Mouse (Mus musculus) layer of hippocampus, adult 11-12 months (tissue): ENCODE data around the gene Farp2.
"Not testable (repeated sequence)": the region's sequence is repeated elsewhere in the genome, so short reads cannot be mapped to it uniquely, and the experiment has no call there.

ENCODE experiments used
- DNase-seq: peaks from one replicate; pipeline ENCODE4 v3.0.0; 2022; ENCODE audit warnings: low spot score

Gene Farp2

DNA sequence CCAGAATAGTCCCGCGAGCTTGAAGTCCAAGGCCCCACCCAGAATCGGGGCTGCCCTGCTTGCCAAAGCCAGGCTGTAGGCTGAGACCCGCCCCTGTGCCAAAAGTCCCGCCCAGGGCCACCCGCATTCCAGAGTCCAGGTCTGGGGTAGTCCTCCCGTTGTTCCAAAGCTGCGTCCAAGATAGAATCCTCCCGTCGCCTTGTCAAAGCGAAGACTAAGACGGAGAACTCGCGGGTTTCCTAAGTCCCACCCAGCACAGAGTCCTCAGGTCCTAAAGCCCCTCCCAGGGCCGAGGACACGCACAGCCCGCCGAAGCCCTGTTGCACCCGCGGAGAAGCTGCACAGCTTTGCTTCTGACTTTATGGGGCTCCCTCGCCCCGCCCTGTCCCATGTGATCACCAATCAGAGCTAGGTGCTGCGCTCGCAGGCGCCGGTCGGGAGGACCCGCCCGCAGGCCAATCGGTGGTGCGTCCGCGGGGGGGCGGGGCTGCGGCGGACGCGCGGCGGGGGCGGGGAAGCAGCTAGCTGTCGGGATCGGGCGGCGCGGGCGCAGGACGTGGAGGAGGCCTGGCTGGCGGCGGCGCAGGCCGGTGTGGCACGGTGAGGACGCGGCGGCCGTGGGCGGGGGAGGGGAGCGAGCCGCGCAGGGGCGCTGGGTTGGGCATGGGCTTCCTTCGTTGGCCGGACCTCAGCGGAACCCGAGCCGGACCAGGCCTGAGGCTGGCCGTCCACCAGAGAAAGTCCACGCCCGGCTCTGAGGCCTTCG lies at the start of gene Farp2:
Gene Farp2, plus strand, starts transcription at position 495 of the 766 bp plus-strand sequence.
- DNase-seq = peak; percentile 92

DNA sequence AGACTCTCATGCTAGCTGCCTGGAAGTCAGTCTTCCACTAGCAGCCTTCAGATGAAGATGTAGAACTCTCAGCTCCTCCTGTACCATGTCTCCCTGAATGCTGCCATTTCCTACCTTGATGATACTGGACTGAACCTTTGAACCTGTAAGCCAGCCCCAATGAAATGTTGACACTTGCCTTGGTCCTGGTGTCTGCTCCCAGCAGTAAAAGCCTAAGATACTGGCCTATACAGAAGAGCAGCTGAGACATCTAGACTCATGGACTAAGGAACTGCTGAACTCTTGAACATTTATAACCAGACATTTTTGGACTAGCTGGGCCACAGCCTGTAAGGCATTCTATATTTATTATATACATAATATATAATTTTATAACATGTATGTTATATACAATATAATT lies 46.8 kb upstream of the Farp2 start:
- no peak for DNase-seq

DNA sequence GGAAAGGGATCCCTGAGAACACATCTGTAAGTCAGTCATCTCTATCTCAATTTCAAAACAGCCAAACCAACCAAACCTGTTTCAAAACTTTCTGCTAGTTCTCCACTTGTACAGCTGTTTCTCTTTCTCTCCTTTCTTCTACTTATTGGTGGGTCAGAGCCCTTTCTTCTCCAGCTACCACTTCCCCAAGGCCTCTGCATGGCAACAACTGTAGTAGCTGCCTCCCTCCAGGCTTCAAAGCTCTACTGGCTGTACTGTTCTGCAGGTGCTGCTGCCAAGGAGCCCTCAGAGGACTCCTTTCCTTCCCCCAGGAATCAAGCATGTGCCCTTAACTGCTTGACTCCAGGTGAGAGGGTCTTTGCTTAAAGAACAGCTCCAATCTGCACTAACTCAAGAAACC lies 46.1 kb upstream of the Farp2 start:
- no peak for DNase-seq

DNA sequence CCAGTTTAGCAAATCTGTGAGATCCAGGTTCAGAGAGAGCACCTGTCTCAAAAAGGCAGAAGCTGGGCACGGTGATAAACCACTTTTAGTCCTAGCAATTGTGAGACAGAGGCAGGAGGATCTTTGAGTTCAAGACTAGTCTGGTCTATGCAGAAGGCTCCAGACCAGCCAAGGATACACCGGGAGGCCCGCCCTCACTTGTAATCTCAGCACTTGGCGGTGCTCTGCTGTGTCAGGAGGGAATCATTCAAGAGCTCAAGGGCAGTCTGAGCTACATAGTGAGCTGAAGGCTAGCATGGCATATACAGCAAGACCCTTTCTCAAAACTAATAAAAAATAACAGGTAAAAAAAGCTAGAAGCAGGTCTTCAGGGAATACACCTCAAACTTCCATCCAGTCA lies 43.3 kb upstream of the Farp2 start:
- no peak for DNase-seq

DNA sequence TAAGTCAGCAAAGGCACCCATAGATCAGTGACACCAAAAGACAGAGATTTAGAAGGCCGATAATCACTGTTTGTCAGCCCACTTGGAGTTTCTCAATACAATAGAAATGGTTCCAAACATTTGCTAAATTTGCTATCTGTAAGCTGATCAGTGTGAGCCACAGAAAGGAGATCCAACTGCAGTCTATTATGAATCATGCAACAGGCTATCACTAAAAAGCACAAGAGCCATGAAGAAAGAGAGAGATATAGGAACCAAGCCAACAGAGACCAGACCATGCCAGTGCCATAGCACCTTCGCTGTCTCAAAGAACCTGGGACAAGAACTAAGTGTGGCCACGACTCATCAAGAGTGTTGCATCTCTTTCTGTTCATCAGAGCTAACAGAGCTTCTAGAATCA lies 36.2 kb upstream of the Farp2 start:
- DNase-seq = no peak

DNA sequence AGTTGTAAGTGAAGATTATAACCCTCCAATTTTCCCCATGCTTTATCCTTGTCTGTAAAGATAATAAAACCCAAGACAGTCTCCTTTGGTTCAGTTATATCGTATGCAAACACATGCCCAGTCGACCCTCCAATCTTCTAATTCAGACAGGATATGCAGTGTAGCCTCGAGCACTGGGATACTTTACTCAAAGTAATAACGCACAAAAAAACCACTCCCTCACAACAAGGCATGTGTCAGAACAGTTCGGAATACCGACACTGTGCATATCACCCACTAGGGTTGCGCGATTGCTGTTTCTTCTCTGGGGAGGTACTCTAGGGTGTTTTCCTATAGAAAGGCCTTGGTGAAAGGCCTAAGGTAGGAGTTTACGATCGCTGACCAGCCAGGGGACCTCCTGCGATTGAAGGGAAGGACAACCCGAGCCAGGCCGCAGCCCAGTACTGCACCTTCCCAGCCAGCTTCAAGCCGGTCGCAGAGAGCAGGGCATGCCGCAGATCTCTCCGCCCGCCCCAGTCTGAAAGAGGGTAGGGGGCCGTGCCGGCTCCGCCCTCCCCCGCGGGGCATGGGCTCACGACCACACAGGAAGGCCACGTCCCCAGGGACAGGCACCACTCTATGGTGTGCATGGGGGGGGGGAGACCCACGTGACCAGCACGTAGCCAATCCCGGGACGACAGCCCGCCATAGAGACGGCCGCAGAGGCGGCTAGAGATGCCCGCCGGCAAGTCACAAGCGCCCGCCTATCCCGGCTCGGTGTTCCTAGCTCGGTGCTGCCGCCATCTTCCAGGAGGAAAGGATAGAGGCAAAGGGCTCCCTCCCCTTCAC lies 33.9 kb upstream of the Farp2 start:
- DNase-seq = peak; percentile 98

DNA sequence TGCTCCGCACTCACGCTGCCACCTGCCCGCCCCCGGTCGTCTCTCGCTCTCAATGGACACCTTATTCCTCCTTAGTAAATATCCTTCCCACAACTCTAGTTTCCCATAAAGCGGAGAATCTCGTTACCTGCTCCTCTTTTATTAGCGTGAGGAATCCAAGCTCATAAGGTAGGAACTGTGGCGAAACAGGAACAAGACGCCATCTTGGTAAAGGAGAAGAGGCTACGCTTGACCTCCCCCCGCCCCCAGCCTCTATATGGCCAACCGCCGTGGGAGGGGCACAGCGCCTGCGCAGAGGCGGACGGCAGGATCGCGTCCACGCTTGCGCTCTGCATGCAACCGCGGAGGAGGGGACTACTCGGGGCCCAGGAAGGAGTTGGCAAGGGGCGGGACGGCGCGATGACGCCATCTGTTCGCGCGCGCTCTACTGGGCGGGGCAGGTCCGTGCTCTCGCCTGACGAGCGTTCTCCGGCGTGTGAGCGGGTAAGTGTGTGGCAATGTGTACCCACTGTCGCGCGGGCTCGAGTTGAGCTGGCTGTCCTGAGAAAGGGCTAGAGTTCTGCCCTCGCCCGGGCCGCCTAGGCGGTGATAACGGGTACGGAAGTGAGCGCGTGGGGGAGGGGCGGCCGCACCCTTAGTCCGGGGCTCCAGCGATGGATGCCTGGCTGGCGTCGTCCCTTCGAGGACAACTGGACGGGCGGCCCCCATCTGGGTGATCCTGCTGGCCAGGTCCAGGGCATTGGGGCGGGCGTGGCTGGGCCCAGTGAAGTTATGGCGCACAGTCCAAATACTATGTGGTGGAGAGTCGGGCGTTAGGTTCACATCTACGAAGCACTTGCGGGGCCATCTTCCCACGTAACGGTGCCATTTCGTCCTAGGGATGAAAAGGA lies 33.0 kb upstream of the Farp2 start, which contains the start of gene Hdlbp:
Gene Hdlbp, minus strand, starts transcription at position 230 of the 890 bp plus-strand sequence.
- DNase-seq = peak; percentile 99

DNA sequence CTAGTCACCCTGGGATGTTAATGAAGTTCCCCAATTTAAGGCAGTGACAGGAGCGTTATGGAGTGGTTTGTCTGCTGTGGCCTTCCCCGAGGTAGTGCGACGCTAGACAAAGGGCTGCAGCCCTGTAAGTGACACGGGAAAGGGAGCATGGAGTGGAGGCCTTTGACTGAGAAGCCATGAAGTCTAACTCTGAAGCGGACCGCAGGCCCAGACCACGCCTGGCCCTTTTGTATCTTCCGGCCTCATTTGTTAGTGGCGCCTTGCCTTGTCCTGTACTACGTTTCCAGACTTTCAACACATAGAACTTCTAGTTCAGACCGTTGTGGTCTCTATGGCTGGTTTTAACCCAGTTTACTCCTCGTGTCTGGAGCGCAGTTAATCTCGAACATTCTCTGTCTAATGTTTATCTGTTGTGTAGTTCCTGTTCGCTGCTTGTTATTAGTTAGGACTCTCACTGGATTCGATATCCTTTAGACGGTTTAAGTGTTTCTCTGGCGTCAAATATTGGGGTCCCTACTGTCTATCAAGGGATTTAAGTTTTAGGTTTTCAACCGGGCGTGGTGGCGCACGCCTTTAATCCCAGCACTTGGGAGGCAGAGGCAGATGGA lies 32.3 kb upstream of the Farp2 start:
- no peak for DNase-seq

DNA sequence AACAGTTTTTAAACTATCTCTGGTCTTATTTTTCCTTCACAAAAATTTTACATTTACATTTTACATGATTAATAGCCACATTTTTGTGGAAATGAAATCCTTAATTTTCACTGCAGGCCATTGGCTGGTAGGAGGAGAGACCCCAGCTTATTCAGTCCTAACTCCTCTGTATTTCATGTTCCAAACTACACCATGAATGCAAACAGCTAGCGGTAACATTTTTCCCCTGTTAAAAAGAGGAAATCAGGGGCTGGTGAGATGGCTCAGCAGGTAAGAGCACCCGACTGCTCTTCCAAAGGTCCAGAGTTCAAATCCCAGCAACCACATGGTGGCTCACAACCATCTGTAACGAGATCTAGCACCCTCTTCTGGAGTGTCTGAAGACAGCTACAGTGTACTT lies 25.6 kb upstream of the Farp2 start:
- DNase-seq = not testable (repeated sequence)

DNA sequence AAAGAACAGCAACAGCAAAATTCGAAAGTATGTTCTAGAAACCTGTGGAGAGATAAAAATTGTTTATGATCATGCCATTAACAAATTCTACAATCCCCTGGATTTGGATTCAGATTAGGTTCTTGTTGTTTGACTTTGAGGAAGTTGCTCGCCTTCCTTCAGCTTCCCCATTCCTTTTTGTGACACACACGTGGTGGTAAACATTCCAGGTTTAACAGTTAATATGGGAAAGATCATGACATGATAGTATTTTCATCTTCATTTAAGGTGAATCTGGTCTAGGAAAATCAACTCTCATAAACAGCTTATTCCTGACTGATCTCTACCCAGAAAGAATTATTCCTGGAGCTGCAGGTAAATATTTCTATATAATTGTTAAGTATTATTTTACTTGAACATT lies 16.6 kb upstream of the Farp2 start:
- no peak for DNase-seq

DNA sequence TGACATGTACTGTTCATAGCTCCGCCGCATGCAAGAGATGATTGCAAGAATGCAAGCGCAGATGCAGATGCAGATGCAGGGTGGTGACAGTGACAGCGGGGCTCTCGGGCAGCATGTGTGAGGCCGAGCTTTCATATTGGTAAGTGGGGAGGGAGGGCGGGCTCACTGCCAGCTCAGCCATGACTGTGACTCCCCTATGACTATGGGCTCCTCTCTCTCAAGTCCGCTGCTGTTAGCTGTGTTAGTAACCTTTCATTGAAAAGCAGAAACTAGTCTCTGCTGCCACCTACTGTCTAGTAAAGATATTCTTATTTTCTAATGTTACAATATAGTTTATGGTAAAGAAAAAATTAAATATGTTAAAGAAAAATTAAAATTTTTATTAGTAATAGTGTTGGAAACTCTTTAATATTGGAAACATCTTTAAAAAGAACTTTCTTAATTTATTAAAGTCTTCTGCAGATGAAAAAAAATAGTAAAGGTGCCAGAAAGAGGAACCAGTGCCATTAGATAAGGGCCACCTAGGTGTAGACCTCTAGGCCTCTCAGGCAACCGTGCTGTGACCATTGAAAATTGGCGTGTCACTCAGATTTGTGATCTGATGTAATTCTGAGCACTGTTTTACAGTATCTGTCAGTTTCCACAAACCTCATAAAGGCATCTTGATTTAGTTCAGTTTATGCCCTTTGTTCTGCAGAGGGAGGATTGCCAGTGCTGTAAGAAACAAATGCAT lies 4.8 kb upstream of the Farp2 start:
- DNase-seq = no peak

DNA sequence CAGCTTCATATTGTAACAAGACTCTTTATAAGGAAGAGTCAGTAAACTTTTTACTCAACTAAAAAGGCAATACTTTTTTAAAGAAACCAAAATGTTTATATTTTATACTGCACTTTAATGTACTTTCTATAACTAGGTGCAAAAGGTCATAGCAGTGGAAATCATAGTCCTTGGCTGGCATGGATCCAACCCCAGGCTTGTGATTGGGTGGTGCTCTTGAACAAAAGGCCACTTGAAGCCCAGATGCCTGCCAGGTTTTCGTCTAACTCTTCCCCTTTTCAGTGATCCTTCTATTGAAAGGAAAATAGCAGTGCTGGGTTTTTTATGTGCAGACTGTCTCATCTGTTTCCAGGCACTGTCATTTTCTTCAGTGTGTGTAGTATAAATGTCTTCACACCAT lies 3.3 kb upstream of the Farp2 start:
- DNase-seq = not testable (repeated sequence)

DNA sequence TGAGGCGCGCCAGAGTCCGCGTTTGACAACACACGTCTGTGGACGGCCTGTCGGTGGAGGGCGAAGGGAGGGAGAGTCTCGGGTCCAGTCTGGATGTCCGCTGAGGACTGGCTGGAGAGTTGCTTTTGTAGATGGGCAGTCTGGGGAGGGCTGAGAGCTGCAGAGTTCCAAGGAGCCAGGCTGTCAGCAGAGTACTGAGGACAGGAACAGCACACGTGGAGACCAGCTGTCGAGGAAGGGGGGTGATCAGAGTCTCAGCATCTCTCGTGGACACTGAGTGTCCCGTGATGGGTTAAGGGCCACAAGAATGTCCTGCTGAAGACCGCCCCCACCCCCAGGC lies 442 bp downstream of the Farp2 start:
- DNase-seq = no peak

DNA sequence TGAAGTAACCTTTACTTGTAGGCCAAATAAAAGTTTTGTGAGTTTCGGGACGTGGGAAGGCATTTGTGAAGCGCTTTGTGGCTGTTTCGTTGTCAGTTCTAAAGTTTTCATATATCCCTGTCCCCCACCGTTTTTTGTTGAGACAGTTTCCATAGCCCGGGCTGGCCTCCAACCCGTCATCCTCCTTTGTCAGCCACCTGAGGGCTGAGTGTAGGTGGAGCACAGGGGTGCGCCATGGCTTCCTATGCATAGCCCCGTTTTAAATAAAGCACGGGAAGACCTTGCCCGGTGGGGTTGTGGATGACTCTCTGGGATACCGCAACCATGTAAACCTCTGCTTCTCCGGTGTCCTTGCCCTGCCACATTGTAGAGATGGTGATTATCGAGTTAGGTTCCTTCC lies 1.3 kb downstream of the Farp2 start:
- DNase-seq = no peak

DNA sequence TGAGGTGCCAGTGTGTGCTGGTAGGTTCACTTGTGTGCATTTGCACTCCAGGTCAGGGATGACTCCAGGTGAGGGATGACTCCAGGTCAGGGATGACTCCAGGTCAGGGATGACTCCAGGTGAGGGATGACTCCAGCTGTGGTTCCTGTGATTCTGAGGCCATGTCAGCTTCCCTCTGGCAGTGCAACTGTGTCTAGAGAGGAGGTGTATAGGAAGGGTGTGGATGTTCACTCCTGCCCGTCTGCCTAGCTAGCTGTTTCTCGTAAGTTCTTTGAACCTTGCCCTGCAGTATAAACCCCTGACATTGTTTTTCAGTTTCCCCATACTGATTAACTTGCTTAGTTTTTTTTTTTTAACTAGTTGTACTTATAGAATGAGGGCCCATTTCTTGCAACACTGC lies 9.6 kb downstream of the Farp2 start:
- no peak for DNase-seq

DNA sequence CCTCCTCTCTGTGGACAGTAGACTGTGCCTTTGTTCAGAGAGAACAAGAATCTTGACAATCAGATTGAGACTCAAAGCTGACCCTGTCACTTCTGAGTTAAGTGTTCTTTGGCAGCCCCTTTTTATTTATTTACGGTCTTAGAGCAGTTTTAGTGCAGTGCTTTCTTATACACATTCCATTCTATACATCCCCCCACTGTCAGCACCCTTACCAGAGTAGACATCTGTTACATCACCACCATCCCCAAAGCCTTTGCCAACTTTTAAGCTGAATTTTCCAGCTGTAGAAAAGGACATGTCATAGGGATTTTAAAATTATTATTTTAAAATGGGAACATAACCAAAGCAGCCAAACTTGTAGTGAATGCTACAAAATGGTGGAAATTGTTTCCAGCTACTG lies 10.4 kb downstream of the Farp2 start:
- no peak for DNase-seq

DNA sequence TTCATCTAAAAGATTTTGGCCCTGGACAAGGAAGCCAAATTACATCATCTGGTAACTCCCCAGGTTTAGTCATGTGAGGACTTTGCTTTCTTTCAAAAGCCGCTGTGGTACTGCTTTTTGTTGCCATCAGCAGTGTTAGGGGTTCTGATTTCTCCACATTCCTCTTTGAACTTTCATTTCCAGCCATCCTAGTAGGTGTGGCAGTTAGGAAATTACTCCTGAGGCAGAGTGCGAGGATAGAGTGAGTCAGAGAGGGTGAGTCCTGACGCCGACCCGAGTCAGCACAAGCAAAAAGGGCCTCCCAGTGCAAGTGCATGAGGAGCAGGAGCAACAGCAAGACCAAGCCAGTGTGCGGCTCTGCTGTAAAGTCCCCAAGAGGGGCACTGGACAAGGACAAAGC lies 17.9 kb downstream of the Farp2 start:
- DNase-seq = no peak

DNA sequence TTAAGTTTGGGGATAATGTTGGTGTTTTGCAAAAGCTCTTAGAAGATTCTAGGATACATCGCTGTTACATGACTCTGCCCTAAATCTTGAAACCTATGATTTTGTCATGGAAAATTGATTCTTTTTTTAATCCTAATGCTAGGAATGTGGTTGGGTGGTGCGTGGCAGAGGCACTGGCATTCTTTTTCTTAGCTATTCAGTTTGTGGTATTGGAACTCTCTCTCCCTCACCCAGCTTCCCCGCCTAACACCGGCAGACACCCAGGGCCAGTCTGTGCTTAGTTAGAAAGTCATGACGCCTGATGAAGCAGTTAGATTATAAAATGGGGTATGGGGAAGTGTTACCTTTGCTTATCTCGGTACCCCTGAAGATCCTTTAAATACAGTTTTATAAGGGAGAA lies 25.3 kb downstream of the Farp2 start:
- DNase-seq = no peak

DNA sequence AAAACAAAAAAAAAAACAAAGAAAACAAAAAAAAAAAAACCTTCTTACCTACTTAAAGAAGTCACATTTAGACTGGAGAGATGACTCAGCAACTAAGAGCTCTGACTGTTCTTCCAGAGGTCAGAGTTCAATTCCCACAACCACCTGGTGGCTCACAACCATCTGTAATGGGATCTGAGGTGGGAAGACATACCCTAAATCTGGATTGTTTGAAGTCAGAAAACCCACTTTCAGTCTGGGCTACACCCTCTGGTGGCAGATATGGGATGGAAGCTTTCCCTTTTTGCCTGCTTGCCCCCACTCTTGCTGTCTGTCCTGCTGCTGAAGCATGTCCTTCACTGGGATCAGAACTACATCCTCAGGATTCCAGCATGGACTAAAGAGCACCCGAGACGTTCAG lies 31.3 kb downstream of the Farp2 start:
- DNase-seq = no peak

DNA sequence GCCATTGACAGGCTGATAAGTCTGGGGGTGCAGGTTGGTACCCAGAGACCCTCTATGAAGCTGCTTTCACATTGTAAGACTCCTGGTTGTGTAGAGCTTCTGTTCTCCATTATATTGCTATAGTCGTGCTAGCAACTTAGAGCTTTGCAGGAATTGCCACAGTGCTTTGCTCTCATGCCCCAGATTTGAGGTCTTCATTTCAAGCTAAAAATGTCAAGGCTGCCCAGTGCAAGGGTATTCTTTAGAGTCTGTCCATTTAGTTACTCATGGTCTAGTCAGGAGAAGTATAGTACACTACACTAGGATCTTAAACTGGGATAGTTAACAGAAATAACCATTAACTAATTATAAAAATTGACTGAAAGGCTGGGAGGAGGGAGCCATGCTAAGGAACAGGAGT lies 35.4 kb downstream of the Farp2 start:
- no peak for DNase-seq

DNA sequence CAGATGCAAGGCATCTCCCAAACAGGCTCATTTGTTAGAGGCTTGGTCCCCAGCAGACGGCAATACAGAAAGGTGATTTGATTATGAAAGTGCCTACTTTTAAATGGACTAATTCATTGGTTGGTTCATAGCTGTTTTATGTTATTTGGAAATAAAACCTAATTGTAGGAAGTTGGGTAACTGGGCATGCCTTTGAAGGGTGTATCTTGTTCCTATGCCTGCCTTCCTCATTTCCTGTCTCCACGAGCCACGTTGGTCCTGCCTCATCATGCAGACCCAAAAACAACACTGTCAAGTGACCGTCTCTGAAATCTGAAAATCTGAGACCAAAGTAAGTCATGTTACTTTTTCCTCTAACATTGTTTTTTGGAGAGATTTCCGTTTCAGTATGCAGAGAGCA lies 39.5 kb downstream of the Farp2 start:
- DNase-seq = no peak
